Mouse (Mus musculus): ENCODE results near the gene Podxl.

DNA sequence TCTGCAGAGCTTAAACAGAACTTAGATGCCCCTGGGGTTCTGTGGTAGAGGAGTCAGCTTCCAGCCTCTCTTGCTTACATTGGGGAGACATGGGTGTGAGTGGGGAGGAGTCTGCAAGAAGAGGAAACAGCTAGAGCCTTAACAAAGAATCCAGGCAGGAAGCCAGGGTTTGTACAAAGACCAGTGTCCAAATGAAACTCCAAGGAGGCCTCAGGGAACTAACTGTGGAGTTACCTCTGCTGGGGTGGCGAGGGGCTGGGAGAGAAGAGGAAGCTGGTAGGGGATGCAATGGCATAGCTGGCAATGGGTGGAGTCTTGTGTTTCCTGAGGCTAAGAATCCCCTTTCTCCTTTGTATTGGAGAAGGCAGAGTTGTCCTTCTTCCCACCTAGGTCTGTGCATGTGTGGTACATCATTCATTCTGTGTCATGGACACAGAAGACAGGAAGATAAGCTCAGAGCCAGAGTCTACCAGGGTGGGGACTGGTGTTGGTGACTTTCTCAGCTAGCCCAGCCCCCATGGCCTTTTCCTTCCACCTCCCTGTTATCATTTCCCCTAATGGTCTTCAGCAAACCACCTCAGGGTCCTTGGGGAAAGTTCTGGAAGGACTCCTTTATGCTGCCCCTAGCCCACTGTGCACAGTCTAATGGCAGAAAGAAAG, 28.9 kb upstream of the Podxl start:
- TF ChIP-seq CTCF (IDR thresholded peaks at IDR 0.05; ENCODE audit: low read depth) (no peak), EP300 (IDR thresholded peaks at IDR 0.05; ENCODE audit: low read depth) (no peak)
